Mouse (Mus musculus) midbrain, embryonic 16.5 days (tissue): ENCODE results near the gene Barx1. TPM values are rescaled to one million over a fixed set of nuclear protein-coding genes. Genes with fewer than 3 reads are reported as not detected.

Experiments used
- ATAC-seq: fragments of 200-750 bp; cut with Nextera tagmentation; 2 replicates; pipeline ENCODE4 v1.8.0; 2017; ENCODE audit warnings: moderate TSS enrichment
- H3K27ac ChIP-seq: fragments of 300-500 bp; sonication (generic); 2 replicates; pipeline ENCODE4 v1.5.1; 2014; ENCODE audit warnings: mild to moderate bottlenecking, low read length, mixed read lengths
- H3K27me3 ChIP-seq: fragments of 300-500 bp; sonication (generic); 2 replicates; pipeline ENCODE4 v1.6.1; 2014; ENCODE audit warnings: low read depth, low read length, mixed read lengths; ENCODE audit not compliant: control insufficient read depth, insufficient read depth
- H3K36me3 ChIP-seq: fragments of 300-500 bp; sonication (generic); 2 replicates; pipeline ENCODE4 v1.6.1; 2014; ENCODE audit warnings: mild to moderate bottlenecking, low read length, moderate library complexity, mixed read lengths; ENCODE audit not compliant: control insufficient read depth, insufficient read depth
- H3K4me1 ChIP-seq: fragments of 300-500 bp; sonication (generic); 2 replicates; pipeline ENCODE4 v1.6.1; 2014; ENCODE audit warnings: mild to moderate bottlenecking, low read length, mixed read lengths; ENCODE audit not compliant: control insufficient read depth, insufficient read depth
- H3K4me2 ChIP-seq: fragments of 300-500 bp; sonication (generic); 2 replicates; pipeline ENCODE4 v1.6.1; 2014; ENCODE audit warnings: mild to moderate bottlenecking, low read length, mixed read lengths
- H3K4me3 ChIP-seq: fragments of 300-500 bp; sonication (generic); 2 replicates; pipeline ENCODE4 v1.5.1; 2014; ENCODE audit warnings: low read depth, mild to moderate bottlenecking, low read length, moderate library complexity, mixed read lengths
- H3K9ac ChIP-seq: fragments of 300-500 bp; sonication (generic); 2 replicates; pipeline ENCODE4 v1.6.1; 2014; ENCODE audit warnings: low read depth, low read length, mixed read lengths
- H3K9me3 ChIP-seq: fragments of 300-500 bp; sonication (generic); replicated peaks from 2 replicates; pipeline ENCODE4 v1.6.1; 2014; ENCODE audit warnings: mild to moderate bottlenecking, low read length, mixed read lengths; ENCODE audit not compliant: control insufficient read depth, poor library complexity, severe bottlenecking
- WGBS: fragments of 180-500 bp; shearing (Covaris S2); extraction: QIAGEN DNeasy Blood & Tissue Kit; methylation state at CpG from one replicate; pipeline ENCODE4 v1.1.7; 2014; 5-methylcytosine and 5-hydroxymethylcytosine counted together
- polyA plus RNA-seq: library from polyadenylated mRNA; unstranded; fragments of >200 nt; fragmentation: Nextera tagmentation; extraction: Ambion mirVana; gene quantifications from 2 replicates; pipeline ENCODE4 v1.2.1, GENCODE M21; 2015

Gene Barx1
- polyA plus RNA-seq, 1 experiment from 2014 or later = not detected

DNA sequence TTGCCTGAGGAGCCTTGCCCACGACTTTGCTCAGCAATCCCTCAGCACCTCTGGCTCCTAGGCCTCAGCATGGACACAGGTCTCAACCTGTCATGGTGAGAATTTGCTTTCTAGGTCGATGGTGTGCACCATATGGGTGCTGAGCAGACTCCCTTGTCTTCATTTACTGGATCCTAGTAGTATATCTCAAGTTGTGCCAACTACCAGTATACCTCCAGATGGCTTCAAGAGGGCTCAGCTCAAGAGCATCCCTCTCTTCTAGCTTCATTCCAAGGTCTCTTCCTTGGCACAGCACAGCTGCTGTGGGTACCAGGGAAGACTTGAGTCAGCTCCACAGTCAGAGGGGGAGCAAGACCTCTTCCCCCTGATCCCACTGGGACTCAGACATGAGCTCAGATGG is 29.2 kb downstream of the Barx1 start:
- Histone ChIP-seq H3K36me3 (no peaks in the 10 kb centered on the region), H3K9ac (no peak overlapping the region), H3K4me3 (no peak overlapping the region), H3K4me1 (no peaks in the 10 kb centered on the region), H3K4me2 (no peak overlapping the region), H3K27me3 (no peaks in the 10 kb centered on the region), H3K9me3 (peaks cover 2% of the 10 kb centered on the region; the same call in 1 of the 2 replicates), H3K27ac (no peak overlapping the region)
- ATAC-seq = no peak
- 39% methylated on average over 2 of the region's 2 CpGs for WGBS

DNA sequence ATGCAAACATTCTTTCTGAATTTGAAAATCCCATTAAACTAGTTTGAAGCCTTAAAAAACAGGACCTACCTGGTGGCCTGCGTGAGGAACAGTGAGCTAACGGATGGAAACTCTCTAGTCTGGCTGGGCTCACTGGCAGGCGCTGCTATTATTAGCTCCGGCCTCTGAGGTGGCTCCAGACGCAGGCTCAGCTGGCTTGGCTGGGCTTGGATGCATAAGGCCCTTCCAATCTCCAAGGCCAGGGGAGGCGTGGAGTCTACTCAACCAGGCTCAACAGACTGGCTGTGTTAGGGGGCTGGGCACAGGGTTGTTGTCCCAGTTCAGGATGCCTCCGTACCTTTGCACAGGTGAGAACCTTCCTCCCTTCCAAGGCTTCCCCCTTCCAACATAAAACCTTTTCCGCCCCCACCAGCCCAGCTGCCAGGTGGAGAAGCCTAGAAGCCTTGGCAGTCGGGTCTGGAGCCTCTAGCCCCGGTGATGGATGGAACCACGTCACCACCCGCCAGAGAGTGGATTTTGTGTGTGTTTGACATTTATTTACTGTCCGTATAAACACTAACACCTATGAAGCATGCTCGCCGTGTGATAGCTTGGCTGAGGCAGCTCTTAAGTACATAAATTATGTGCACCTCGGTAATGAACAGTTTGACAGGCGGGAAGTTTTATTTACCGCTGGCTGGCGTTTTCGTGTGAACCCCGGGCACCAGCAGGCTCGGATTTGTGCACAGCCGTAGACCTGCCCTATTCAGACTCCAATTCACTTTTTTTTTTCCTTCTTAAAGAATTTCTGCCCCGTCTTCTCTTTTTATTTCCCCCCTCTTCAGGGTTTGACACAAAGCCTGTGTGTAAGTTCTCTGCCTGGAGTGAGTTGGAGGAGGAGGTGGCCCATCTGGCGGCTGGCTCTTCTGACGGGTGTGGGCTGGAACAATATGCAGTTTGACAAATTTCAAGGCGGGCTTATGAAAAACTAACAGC is 31.6 kb downstream of the Barx1 start:
- no peak overlapping the region for H3K9ac ChIP-seq
- no peak for ATAC-seq
- no peak overlapping the region for H3K27ac ChIP-seq
- H3K4me3 ChIP-seq = no peak overlapping the region
- H3K4me2 ChIP-seq = no peak overlapping the region
- WGBS = 61% methylated on average over 27 of the region's 27 CpGs
- H3K4me1 ChIP-seq = no peaks in the 10 kb centered on the region
- H3K9me3 ChIP-seq = peaks cover 2% of the 10 kb centered on the region; the same call in 1 of the 2 replicates
- no peaks in the 10 kb centered on the region for H3K36me3 ChIP-seq
- no peaks in the 10 kb centered on the region for H3K27me3 ChIP-seq

DNA sequence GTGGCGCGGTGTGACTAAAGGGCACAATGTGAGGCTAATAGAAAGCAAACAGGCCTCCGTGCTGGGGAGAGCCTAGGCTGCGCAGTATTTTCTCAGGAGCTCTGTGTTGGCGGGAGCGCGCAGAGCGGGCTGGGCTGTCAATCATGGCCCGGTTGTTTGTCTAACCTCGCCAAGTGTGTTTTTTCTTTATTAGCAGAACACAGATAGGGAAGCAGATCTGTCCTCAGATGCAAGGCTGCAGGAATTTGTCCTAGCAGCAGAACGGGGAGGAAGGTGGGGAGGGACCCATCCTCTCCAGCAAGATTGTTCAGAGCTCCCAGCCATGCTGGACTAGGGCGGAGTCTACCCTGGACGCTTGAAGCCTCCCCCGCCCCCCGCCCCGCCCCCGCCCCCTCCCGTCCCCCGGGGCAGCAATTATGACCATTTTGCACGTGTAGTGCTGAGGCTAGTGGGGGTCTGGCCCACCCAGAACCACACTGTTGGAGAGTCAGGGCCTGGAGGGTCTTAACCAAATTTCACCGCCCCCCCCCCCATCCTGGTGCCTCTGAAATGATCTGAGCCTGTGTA is 43.7 kb downstream of the Barx1 start:
- Histone ChIP-seq H3K9ac (peak overlapping the region; percentile 53), H3K4me3 (peak overlapping the region; percentile 27), H3K4me2 (peak overlapping the region; percentile 52), H3K4me1 (peaks cover 6% of the 10 kb centered on the region; the same call in 1 of the 2 replicates), H3K36me3 (no peaks in the 10 kb centered on the region), H3K27ac (no peak overlapping the region), H3K27me3 (no peaks in the 10 kb centered on the region), H3K9me3 (no peaks in the 10 kb centered on the region)
- peak; percentile 84 for ATAC-seq
- 2% methylated on average over 17 of the region's 21 CpGs for WGBS

DNA sequence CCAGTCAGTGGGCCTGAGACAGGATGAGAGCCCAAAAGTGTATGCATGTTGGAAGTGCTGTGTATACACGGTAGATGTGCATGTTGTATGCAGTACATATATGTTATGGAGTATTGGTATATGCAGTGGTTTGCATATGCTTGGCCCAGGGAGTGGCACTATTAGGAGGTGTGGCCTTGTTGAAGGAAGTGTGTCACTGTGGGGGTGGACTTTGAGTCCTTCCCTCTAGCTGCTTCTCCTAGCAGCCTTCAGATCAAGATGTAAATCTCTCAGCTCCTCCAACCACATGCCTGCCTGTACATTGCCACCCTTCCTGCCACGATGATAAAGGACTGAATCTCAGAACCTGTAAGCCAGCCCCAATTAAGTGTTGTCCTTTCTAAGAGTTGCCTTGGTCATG is 49.9 kb downstream of the Barx1 start:
- no peak overlapping the region for H3K27ac ChIP-seq
- 84% methylated on average over 2 of the region's 2 CpGs for WGBS
- H3K36me3 ChIP-seq = no peaks in the 10 kb centered on the region
- H3K4me3 ChIP-seq = no peak overlapping the region
- ATAC-seq = no peak
- H3K27me3 ChIP-seq = no peaks in the 10 kb centered on the region
- H3K9ac ChIP-seq = no peak overlapping the region
- no peak overlapping the region for H3K4me2 ChIP-seq
- H3K9me3 ChIP-seq = no peaks in the 10 kb centered on the region
- H3K4me1 ChIP-seq = no peaks in the 10 kb centered on the region

DNA sequence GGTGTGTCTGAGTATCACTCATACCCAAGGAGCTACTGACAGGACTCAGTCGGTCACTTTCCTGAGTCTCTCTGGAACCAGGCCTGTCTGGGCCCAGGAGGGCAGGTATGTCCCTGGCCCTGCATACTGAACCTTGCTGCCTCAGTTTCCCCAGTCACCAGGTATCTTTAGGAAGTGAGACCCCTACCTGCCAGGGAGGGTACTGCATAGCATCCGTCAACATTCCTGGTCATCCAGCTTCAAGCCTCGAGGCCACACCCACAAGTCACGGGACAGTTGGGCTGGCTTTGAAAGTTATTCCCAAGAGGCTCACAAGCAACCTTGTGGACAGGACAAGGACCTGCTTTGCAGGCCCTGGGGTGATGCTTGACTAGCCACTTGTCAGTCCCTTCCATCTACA is 53.3 kb downstream of the Barx1 start:
- no peak overlapping the region for H3K9ac ChIP-seq

More for the DNA sequence above, 53.3 kb downstream of the Barx1 start:
- 67% methylated on average over 4 of the region's 4 CpGs for WGBS
- H3K4me1 ChIP-seq = no peaks in the 10 kb centered on the region
- ATAC-seq = no peak
- H3K27ac ChIP-seq = no peak overlapping the region
- H3K36me3 ChIP-seq = no peaks in the 10 kb centered on the region
- no peak overlapping the region for H3K4me2 ChIP-seq
- no peaks in the 10 kb centered on the region for H3K27me3 ChIP-seq
- no peaks in the 10 kb centered on the region; the same call in 1 of the 2 replicates for H3K9me3 ChIP-seq
- no peak overlapping the region for H3K4me3 ChIP-seq

Other genes with a start within 250 kb of the Barx1 start
- 5.8 and 7.5 TPM in 2 replicates for gene Zfp169, start 149.5 kb upstream of the Barx1 start, polyA plus RNA-seq
- 3.4 and 4.9 TPM in 2 replicates for gene A830005F24Rik, start 149.4 kb upstream of the Barx1 start, polyA plus RNA-seq
- 18.8 and 20.3 TPM in 2 replicates for gene Ptpdc1, start 37.3 kb upstream of the Barx1 start, polyA plus RNA-seq
- 8.2 and 9.3 TPM in 2 replicates for gene Phf2, start 208.1 kb downstream of the Barx1 start, polyA plus RNA-seq